Mouse (Mus musculus) heart, embryonic 10.5 days (tissue): Measurements from ENCODE around the gene Lsm2. TPM values are rescaled to one million over a fixed set of nuclear protein-coding genes. Genes with fewer than 3 reads are reported as not detected.
A peak's percentile ranks its signal among the peaks of the same experiment; 100 is the strongest.
"Not testable (repeated sequence)": the region's sequence is repeated elsewhere in the genome, so short reads cannot be mapped to it uniquely, and the experiment has no call there.

Experiments
- DNase-seq: peaks from one replicate; pipeline ENCODE4 v3.0.0-alpha.2; 2017; ENCODE audit warnings: low spot score
- H3K27ac ChIP-seq: fragments of 300-500 bp; sonication (generic); 2 replicates; pipeline ENCODE4 v1.5.1; 2016; ENCODE audit warnings: mild to moderate bottlenecking
- H3K27me3 ChIP-seq: fragments of 300-500 bp; sonication (generic); 2 replicates; pipeline ENCODE4 v1.6.1; 2016; ENCODE audit warnings: mild to moderate bottlenecking; ENCODE audit not compliant: poor library complexity, insufficient read depth, severe bottlenecking
- H3K36me3 ChIP-seq: fragments of 300-500 bp; sonication (generic); 2 replicates; pipeline ENCODE4 v1.6.1; 2016; ENCODE audit warnings: mild to moderate bottlenecking, moderate library complexity
- H3K4me1 ChIP-seq: fragments of 300-500 bp; sonication (generic); 2 replicates; pipeline ENCODE4 v1.6.1; 2016; ENCODE audit warnings: mild to moderate bottlenecking
- H3K4me3 ChIP-seq: fragments of 300-500 bp; sonication (generic); 2 replicates; pipeline ENCODE4 v1.5.1; 2016; ENCODE audit warnings: mild to moderate bottlenecking, moderate library complexity
- H3K9me3 ChIP-seq: fragments of 300-500 bp; sonication (generic); 2 replicates; pipeline ENCODE4 v1.6.1; 2016; ENCODE audit warnings: mild to moderate bottlenecking, moderate library complexity
- WGBS: fragments of 180-500 bp; shearing (Covaris S2); methylation state at CpG from one replicate; pipeline ENCODE4 v1.1.7; 2016; 5-methylcytosine and 5-hydroxymethylcytosine counted together
- polyA plus RNA-seq: library from polyadenylated mRNA; unstranded; fragments of >200 nt; fragmentation: Nextera tagmentation; extraction: Ambion mirVana; gene quantifications from 2 replicates; pipeline ENCODE4 v1.2.1, GENCODE M21; 2016

Lsm2 gene
- polyA plus RNA-seq, 1 experiment from 2014 or later: 247 TPM

DNA sequence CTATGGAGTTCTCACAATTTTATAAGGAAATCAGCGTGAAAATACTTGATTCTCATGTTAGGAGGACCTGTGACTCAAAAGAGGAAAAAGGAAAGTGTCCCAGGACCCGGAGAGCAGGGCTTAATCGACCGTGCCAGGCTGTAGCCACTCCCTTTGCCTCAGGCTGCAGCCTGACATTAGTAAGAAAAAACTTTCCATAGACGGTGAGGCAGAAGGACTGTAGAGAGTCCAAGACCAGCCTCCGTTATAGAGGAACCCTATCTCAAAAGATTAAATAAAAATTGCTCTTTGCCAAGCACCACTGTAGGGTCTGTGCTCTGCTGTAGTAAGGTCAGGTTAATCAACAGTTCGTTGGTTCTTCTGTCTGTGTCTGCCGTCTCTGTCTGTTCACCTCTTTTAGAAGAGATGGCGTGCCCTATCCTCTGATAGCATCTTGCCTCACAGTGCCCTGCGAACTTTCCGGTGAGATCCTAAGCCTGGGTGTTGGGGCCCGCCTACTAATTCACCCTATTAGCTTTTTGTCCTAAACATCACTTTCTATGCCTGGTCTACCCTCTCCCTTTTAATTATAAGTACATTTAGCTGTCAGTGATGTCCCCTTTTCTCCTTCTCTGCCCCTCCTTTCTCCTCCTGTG, 21.7 kb upstream of the Lsm2 start:
- Histone ChIP-seq H3K4me1 (peaks cover 7% of the 10 kb centered on the region), H3K9me3 (no peaks in the 10 kb centered on the region), H3K4me3 (peak overlapping the region; percentile 58), H3K27me3 (peaks cover 40% of the 10 kb centered on the region; the same call in 1 of the 2 replicates), H3K27ac (peak overlapping the region; percentile 88), H3K36me3 (no peaks in the 10 kb centered on the region)
- 10% methylated on average over 12 of the region's 12 CpGs for WGBS
- no peak for DNase-seq

DNA sequence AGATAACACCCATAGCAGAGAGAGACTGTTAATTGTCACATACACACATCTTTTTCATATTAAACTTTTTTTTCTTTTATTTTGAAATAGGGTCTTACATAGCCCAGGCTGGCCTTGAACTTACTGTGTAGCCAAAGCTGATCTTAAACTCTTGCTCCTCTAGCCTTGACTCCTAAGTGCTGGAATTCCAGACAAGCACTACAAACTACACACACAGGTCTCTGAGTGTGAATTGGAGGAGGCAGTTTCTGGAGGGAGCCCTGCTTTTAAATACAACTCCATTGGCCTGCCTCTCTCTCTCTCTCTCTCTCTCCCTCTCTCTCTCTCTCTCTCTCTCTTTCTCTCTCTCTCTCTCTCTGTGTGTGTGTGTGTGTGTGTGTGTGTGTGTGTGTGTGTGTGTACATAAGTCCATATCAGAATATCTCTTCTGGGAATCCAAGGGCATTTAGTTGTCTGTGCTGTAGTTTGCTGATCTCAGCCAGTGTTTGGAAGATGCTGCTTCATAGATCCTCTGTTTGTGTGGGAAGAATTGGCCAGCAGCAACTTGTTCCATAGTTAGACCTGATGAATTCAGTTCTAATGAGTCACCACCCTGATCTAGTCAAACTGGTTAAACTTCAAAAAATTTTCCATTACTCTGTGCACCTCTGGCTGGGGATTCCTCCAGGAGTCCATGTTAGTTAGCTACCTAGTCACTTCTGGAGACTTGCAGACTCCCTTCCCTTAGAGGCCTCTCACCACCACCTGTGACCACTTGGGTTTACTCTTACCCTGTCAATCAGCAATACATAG, 20.8 kb upstream of the Lsm2 start:
- H3K27me3 ChIP-seq: peaks cover 33% of the 10 kb centered on the region; the same call in 1 of the 2 replicates
- DNase-seq: no peak
- no peak overlapping the region for H3K27ac ChIP-seq
- no peaks in the 10 kb centered on the region for H3K36me3 ChIP-seq
- no peak overlapping the region for H3K4me3 ChIP-seq
- no peaks in the 10 kb centered on the region for H3K9me3 ChIP-seq
- H3K4me1 ChIP-seq: peaks cover 7% of the 10 kb centered on the region

DNA sequence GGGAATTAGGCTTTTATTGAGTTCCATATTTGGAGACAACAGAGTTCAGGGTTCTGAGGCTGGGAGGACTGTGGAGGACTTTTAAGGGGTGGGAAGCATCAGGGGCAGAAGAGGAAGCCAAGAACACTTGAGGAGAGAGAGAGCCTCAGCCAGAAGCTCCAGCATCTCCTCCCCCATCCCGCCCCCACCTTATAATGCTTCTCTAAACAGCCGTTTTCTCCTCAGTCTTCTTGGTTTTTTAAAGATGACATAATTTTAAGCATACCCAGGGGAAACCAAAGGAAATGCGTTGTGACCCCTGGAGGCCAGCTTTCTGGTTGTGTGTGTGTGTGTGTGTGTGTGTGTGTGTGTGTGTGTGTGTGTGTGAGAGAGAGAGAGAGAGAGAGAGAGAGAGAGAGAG, 19.5 kb upstream of the Lsm2 start:
- H3K4me1 ChIP-seq: peaks cover 7% of the 10 kb centered on the region
- no peaks in the 10 kb centered on the region for H3K9me3 ChIP-seq
- no peak for DNase-seq
- no peak overlapping the region for H3K4me3 ChIP-seq
- no peaks in the 10 kb centered on the region for H3K36me3 ChIP-seq
- H3K27me3 ChIP-seq: peaks cover 37% of the 10 kb centered on the region; the same call in 1 of the 2 replicates
- H3K27ac ChIP-seq: no peak overlapping the region
- WGBS: 22% methylated on average over 3 of the region's 3 CpGs

DNA sequence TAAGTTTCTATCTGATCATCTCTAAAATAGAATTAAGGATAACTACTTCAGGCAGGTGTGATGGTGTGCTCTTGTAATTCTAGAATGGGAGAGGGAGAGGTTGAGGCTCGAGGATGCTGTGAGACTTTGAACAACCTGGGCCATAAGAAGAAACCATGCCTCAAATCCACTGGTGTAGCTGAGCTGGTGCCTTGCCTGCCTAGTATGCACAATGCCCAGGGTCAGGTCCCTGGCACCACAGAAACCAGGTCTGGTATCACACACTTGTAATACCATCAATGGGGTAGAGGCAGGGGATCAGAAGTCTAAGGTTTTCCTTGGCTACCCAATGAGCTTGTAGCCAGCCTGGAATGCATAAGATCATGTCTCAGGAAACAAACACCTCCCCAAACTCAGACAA, 18.8 kb upstream of the Lsm2 start:
- Histone ChIP-seq H3K36me3 (no peaks in the 10 kb centered on the region), H3K9me3 (no peaks in the 10 kb centered on the region), H3K4me1 (peaks cover 12% of the 10 kb centered on the region), H3K4me3 (no peak overlapping the region), H3K27ac (no peak overlapping the region), H3K27me3 (peaks cover 44% of the 10 kb centered on the region)
- DNase-seq: no peak
- 68% methylated on average over 1 of the region's 1 CpGs for WGBS

DNA sequence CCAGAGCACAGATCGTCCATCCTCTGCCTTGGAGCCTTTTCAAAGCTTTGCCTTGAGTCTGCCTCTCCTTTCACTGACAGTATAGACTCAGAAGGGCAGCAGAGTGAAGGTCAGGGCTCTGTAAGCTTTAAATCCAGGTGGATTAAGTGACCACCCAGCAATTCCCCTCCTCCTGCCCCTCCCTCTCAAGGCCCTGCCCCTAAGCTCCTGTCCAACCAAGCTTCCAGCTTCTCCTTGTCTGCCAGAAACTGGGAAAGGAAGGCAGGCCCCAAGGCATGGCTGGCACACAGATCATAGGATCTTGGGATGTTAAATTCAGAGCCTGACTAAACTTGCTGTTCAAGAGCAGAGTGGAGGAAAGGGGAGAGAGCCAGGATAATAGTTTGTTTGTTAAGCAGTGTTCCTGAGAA, 17.0 kb upstream of the Lsm2 start:
- Histone ChIP-seq H3K27me3 (peaks cover 62% of the 10 kb centered on the region), H3K27ac (0 out of 2 replicates have a peak overlapping the region, but pooled peaks have one; percentile 3), H3K4me1 (peaks cover 12% of the 10 kb centered on the region), H3K4me3 (no peak overlapping the region), H3K9me3 (no peaks in the 10 kb centered on the region), H3K36me3 (no peaks in the 10 kb centered on the region)
- WGBS: 11% methylated on average over 1 of the region's 1 CpGs
- DNase-seq: no peak

DNA sequence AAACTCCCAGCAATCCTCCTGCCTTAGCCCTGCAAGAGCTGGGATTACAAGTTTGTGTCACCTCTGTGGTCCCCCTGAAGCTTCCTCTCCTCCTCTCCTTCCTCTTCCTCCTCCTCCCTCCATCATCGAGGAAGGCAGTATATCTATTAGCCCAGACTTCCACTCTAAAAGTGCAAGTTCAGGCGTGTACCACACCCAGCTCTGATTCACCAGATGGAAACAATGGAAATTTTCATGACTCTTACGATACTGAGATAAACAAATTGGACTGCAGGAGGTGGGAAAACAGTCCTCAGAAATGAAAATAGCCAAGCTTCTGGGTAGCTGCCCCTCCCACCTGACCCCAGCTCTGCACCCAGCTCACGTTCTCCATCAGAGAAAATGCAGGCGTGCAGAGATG, 16.0 kb upstream of the Lsm2 start:
- H3K36me3 ChIP-seq: no peaks in the 10 kb centered on the region
- WGBS: 56% methylated on average over 5 of the region's 5 CpGs
- H3K27me3 ChIP-seq: peaks cover 66% of the 10 kb centered on the region

DNA sequence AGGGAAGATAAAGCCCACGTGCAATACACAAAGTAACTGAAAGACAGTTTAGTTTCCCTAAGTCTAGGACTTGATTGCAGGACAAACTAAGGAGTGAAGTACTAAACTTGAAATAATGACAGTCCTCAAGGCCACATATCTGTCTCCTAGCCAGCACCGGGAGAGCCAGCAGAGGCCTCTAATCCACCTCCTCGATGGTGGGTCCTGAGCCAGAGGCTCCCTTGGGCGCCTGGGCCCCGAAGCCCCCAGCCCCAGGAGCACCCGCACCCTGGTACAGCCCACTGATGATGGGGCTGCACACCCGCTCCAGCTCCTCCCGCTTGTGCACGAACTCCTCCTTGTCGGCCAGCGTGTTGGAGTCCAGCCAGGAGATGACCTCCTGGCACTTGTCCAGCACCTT, 11.8 kb upstream of the Lsm2 start, which contains the start of gene Gm20481:
TSS of gene Gm20481 (plus strand) at position 91 of the 400 bp plus-strand sequence.
- peaks cover 44% of the 10 kb centered on the region for H3K27me3 ChIP-seq
- H3K4me1 ChIP-seq: peaks cover 15% of the 10 kb centered on the region
- H3K27ac ChIP-seq, H3K4me3 ChIP-seq, DNase-seq, H3K36me3 ChIP-seq, H3K9me3 ChIP-seq: not testable (repeated sequence)
- WGBS: 63% methylated on average over 7 of the region's 11 CpGs

More for the DNA sequence above, 16.0 kb upstream of the Lsm2 start:
- H3K4me3 ChIP-seq: no peak overlapping the region
- no peak overlapping the region for H3K27ac ChIP-seq
- H3K4me1 ChIP-seq: peaks cover 6% of the 10 kb centered on the region; the same call in 1 of the 2 replicates
- no peak for DNase-seq
- H3K9me3 ChIP-seq: no peaks in the 10 kb centered on the region

DNA sequence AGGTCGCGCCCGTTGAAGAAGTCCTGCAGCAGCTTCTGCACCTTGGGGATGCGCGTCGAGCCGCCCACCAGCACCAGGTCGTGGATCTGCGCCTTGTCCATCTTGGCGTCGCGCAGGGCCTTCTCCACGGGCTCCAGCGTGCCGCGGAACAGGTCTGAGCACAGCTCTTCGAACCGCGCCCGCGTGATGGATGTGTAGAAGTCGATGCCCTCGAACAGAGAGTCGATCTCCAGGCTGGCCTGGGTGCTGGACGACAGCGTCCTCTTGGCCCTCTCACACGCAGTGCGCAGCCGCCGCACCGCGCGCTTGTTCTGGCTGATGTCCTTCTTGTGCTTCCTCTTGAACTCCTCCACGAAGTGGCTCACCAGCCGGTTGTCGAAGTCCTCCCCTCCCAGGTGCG, 10.8 kb upstream of the Lsm2 start:
- not testable (repeated sequence) for H3K9me3 ChIP-seq, H3K36me3 ChIP-seq, DNase-seq, H3K4me3 ChIP-seq, H3K27ac ChIP-seq
- peaks cover 42% of the 10 kb centered on the region for H3K27me3 ChIP-seq
- peaks cover 15% of the 10 kb centered on the region for H3K4me1 ChIP-seq
- 30% methylated on average over 19 of the region's 37 CpGs for WGBS

DNA sequence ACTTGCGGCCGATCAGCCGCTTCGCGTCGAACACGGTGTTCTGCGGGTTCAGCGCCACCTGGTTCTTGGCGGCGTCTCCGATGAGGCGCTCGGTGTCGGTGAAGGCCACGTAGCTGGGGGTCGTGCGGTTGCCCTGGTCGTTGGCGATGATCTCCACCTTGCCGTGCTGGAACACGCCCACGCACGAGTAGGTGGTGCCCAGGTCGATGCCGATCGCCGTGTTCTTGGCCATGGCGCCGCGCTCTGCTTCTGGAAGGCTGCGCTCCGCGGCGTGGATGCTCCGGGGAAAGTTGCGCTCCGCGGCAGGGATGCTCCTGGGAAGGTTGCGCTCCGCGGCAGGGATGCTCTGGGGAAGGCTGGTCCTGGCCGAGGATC, 10.0 kb upstream of the Lsm2 start:
- H3K36me3 ChIP-seq, H3K27ac ChIP-seq, DNase-seq, H3K9me3 ChIP-seq: not testable (repeated sequence)
- Histone ChIP-seq H3K27me3 (peaks cover 36% of the 10 kb centered on the region), H3K4me3 (peak overlapping the region; percentile 62), H3K4me1 (peaks cover 15% of the 10 kb centered on the region)
- 3% methylated on average over 28 of the region's 43 CpGs for WGBS

DNA sequence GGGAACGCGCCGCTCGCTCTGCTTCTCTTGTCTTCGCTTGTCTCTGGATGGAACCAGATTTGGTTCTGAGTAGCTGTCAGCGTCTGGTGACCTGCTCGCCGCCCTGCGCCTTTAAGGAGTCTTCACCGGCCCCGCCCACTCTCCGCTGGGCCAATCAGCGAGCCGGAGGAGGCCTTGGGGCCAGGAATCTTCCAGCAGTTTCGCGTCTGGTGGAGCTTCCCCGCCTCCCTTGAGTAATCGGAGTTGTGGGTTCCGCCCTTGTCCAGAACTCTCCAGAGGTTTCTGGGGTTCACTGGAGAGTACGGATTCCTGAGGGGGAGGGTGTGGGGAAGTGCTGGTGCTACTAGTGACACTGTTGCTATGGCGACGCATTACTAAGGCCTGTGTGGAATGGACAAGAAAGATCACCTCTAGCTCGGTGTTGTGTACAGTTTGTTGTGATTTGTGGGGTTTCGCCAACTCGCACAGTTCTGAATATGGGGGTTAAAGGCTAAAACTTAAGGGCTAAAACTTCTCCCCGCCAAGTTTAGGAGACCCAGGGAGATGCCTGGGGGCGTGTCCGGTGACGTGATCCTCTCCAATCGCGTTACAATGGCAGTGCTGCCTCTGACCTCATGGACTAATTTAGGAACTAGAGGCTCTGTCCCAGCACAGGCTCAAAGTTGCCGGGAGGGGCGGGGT, 9.5 kb upstream of the Lsm2 start, which contains the start of the genes Hspa1a and Hspa1l:
TSS of gene Hspa1a (minus strand) at position 88 of the 681 bp plus-strand sequence.
TSS of gene Hspa1l (plus strand) at position 635 of the 681 bp plus-strand sequence.
- H3K4me1 ChIP-seq: peaks cover 14% of the 10 kb centered on the region
- H3K27ac ChIP-seq: peak within 1 kb of the TSS; percentile 87
- not testable (repeated sequence) for H3K36me3 ChIP-seq, H3K9me3 ChIP-seq
- peak within 1 kb of the TSS; percentile 62 for H3K4me3 ChIP-seq
- peak; percentile 91 for DNase-seq
- H3K27me3 ChIP-seq: peaks cover 31% of the 10 kb centered on the region
- WGBS: 1% methylated on average over 30 of the region's 33 CpGs

DNA sequence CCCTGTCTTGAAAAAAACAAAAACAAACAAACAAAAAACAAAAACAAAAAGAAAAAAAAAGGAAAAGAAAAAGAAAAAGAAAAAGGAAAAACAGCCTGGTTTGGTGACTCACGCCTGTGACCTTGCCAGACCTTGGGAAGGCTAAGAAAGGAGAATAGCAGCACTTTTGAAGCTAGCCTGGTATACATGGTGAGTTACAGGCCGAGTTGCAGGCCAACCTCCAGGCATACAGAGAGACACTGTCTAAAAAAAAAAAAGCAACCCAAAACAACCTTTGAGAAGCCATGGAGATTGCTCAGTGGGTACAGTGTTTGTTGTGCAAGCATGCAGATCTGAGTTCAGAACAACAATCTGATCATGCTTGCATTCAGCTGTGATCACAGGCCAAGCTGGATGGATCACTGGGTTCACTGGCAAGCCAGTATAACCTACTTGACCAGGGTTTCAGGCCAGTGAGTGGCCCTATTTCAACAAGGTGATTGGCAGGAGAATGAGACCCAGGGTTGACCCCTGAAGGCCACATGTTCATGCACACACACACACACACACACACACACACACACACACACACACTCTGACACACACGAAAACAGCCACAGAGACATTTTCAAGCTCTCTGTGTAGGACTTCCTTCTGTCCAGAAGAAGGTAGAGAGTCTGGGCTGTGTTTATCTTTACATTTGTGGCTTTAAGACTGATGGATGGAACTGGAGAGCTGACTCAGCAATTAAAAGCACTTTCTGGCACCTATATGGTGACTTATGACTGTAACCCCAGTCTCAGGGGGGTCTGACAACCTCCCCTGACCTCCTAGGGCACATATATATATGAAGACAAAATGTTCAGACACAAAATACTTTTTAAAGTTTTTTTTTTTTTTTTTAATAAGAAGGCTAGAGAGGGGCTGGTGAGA, 5.8 kb upstream of the Lsm2 start:
- no peak for DNase-seq
- H3K36me3 ChIP-seq: peaks cover 6% of the 10 kb centered on the region; the same call in 1 of the 2 replicates

DNA sequence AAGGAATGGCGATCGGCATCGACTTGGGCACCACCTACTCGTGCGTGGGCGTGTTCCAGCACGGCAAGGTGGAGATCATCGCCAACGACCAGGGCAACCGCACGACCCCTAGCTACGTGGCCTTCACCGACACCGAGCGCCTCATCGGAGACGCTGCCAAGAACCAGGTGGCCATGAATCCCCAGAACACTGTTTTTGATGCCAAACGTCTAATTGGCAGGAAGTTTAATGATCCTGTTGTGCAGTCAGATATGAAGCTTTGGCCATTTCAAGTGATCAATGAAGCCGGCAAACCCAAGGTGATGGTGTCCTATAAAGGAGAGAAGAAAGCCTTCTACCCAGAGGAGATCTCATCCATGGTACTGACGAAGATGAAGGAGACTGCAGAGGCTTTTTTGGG, 4.7 kb upstream of the Lsm2 start:
- Histone ChIP-seq H3K36me3 (peaks cover 6% of the 10 kb centered on the region; the same call in 1 of the 2 replicates), H3K9me3 (no peaks in the 10 kb centered on the region), H3K4me3 (no peak overlapping the region), H3K27me3 (peaks cover 4% of the 10 kb centered on the region; the same call in 1 of the 2 replicates), H3K27ac (no peak overlapping the region), H3K4me1 (peaks cover 13% of the 10 kb centered on the region)
- no peak for DNase-seq
- 94% methylated on average over 20 of the region's 20 CpGs for WGBS

More for the DNA sequence above, 5.8 kb upstream of the Lsm2 start:
- Histone ChIP-seq H3K4me3 (no peak overlapping the region), H3K9me3 (no peaks in the 10 kb centered on the region), H3K4me1 (peaks cover 11% of the 10 kb centered on the region), H3K27me3 (peaks cover 4% of the 10 kb centered on the region; the same call in 1 of the 2 replicates), H3K27ac (no peak overlapping the region)
- WGBS: 73% methylated on average over 3 of the region's 3 CpGs
